Mouse (Mus musculus) frontal cortex, adult (tissue): ENCODE results near the gene Psors1c2.
A peak's percentile ranks its signal among the peaks of the same experiment; 100 is the strongest.

ENCODE experiments used
- ATAC-seq: cut with Nextera tagmentation; 2 replicates; pipeline ENCODE4 v1.9.2; 2017; ENCODE audit warnings: mild to moderate bottlenecking, moderate library complexity, mixed read lengths; ENCODE audit not compliant: low TSS enrichment

Gene Psors1c2

DNA sequence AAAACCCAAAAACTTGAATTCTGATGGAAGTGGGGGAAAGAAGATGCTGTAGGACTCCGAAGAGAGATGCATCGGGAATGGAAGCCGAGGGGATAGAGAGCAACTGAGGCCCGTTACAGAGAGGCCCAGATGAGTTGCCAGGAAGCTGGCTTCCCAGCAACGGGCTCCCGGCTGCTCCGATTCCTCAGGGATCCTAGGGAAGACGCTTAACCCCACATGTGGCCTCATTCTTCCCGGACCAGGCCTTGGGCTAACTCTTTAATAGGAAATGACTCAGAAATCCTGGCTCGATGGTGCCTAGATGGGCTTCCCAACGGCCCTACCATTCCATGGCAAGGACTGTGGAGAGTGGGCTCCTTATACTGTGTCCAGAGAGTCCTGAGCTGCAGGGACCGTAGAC lies 15.5 kb upstream of the Psors1c2 start:
- no peak for ATAC-seq

DNA sequence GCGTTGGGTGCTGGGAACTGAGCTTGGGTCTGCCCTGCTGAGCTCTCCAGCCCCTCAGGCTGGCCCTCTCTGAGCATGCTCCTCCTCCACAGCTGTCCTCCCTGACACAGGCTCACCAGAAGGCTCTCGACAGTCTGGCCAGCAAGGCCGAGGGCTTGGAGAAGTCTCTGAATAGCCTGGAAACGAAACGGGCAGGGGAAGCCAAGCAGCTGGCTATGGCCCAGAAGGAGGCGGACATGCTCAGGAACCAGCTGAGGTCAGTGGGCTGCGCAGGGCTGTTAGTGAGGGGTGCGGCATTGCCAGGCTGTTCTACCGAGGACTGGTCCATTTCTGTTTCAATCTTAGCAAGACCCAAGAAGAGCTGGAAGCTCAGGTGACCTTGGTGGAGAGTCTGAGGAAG lies 8.6 kb upstream of the Psors1c2 start:
- ATAC-seq = no peak

DNA sequence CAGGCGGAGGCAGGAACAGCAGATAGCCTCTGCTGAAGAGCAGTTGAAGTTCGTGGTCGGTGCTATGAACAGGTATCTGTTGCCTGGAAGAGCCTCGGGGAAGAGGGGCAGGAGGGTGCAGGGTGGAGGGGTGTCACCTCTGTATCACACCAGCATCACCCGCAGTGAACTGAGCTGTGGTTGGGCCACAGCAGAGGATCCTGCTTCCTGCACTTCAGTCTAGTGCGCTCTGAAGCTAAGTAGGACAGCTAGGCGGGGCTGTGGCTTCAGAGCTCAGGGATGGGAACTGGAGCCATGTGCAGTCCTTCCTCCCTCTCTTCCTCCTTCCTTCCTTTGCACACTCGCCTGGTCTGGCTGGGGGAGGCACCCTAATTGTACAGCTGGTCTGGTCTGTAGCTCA lies 6.4 kb upstream of the Psors1c2 start:
- peak; percentile 85 for ATAC-seq

DNA sequence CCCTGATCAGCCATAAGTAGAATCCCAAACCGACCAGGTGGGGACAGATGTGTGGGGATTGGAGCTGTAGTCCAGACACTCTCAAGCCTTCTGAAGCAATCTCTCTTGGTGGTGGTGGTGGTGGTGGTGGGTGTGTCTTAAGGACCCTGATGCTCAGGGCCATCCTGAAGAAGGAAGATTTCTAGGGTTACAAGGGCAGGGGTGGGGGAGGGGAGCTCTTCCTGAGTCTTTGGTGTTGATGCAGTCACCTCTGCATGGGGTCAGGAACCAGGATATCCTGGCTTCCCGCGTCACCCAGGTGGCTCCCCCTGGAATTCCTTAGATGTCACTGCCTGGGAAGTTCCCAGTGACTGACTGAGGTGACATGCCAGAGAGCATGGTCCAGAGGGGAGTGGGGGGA lies 641 bp upstream of the Psors1c2 start:
- ATAC-seq = no peak

DNA sequence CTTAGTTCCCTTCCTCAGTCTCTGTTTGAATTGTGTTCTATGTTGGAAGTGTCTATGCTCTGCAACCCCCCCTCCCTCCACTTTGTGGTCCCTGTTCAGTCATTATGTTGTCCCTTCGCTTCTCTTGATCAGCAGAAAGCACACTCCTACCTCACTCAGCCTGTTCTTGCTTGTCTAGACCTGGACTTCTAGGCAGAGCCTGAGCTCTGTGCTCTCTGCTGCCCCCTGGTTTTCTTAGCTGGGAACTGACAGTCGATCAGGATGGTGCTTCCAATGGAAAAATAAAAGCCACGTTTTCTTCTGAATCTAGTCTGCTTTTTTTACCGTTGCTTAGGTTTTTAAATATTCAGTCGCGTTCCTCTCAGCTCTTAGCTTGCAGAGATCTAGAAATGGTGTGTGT lies 1.3 kb downstream of the Psors1c2 start:
- peak; percentile 78 for ATAC-seq

DNA sequence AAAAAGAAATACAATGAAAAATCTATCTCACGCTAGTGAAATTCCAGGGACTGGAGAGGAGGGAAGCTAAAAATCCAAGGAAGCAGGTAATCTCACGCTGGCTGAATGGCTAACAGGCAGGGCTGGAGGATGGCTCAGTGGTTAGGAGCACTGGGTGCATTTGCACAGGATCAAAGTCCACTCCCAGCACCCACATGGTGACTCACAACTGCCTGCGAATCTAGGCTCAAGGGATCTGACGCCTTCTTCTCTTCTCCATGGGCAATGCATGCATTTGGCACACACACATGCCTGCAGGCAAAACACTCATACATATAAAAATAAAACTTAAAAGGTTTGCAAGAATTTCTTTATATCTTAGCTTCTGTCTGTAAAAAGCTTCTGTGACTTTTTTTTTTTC lies 4.4 kb downstream of the Psors1c2 start:
- ATAC-seq = peak; percentile 90

DNA sequence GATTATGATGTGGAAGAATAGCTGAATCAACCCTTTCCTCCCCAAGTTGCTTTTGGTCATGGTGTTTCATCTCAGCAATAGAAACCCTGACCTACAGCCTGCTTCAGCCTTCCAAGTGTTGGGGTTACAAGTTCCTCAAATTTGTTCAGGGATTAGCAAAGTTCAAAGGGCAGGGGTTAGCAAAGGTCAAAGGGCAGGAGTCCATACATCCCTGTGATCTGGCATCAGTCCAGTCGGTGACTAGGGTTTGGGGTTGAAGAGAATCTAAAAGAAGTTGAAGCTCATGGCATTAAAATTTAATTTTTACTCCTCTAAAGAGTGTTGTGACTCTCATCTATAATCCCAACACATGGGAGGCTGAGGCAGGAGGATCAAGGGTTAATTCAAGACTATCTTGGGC lies 5.5 kb downstream of the Psors1c2 start:
- no peak for ATAC-seq

DNA sequence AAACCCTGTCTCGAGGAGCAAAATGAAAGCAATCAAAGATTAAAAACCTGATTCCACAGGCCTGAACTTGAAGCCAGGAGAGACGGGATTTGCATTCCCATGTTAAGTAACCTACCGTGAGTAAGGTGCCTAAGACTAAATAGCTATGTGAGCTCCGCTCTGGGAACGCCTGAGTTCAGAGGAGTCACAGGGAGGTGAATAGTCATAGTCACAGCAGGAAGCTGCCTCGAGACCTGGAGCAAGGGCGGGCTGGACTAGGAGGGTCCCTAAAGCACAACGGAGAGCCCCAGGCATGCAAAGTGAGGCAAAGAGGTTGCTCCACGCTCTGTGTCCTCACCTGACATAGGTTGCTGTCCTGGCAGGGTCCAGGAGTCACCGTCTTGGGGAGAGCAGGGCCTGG lies 6.5 kb downstream of the Psors1c2 start:
- no peak for ATAC-seq

DNA sequence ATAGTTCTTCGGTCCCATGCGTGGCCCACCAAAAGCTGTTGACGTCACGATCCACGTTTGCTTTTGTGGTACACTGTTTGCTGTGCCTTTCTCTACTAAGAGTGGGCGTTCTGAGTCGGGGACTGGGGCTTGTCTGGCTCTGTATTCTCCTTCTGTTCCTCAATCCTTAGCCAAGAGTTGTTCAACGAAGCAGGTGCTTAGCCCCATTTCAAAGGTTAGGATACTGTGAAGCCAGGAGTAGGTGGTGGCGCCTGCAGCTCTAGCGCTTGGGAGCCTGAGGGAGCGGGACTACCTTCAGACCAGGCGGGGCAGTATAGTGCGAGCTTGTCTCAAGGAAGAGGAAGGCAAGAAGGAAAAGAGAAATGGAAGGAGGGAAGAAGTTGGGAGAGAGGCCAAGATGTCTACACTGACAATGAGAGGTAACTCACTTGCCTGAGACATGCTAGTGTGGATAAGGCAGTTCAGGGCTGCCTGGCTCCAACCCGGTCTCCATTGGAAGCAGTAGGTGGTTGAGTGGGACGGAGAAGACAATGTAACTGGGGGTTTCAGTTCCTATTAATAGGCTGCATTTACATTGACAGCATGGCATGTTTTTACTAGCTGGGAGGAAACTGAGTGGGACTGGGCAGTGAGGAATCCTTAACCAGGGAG lies 9.9 kb downstream of the Psors1c2 start:
- ATAC-seq = peak; percentile 58

DNA sequence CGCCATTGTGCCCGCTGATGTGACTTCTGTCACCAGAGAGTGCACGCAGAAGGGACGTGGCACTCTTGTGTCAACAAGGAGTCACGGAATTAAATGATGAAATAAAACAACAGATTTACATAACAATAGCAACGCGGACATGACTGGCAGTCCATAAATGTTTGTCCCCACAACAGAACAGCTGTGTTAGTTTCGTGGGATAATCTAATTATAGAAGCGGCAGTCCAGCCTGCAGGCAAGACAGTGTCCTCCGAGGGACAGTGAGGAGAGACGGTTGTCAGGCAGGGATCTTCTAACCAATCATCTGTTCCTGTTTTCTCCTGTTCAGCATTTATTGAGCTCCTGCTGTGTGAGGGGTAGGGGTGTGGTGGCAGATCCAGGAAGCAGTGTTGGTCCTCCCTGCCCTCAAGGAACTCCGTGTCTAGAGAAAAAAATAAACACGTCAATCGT lies 10.4 kb downstream of the Psors1c2 start:
- ATAC-seq = peak; percentile 29; the same call in 1 of the 2 replicates

DNA sequence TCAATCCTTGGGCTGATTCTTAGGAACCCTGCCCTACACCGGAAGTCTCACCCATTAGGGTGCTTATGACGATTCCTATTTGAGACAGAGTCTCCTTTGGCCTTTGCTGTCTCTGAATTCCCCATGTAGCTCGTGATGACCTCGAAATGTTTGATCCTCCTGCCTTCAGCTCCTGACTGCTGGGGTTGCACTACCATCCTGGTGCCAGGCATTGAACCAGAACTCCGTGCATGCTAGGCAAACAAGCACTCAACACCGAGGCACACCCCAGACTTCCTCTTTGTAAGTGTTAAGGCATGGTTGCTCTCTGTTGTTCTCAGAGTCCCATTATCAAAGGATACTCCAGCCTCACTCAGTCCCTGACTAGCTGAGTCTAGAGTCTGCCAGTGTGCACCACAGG lies 11.0 kb downstream of the Psors1c2 start:
- no peak for ATAC-seq

DNA sequence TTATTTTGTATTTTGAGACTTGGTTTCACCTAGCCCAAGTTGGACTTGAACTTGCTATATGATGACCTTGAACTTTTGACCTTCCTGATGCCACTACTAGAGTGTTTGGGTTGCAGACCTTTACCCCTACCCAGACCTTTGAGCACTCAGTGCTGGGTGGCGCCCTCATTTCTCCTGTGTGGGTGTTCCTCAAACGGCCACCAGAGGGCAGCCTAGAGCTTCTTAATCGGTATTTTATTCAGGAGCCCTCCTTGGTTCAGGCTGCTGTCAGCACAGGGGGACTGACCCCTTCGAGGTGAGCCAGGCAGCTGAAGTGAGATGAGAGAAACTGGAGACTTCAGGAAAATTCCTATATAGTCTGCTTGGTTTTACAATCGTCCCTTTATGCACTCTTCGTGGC lies 11.7 kb downstream of the Psors1c2 start:
- no peak for ATAC-seq

DNA sequence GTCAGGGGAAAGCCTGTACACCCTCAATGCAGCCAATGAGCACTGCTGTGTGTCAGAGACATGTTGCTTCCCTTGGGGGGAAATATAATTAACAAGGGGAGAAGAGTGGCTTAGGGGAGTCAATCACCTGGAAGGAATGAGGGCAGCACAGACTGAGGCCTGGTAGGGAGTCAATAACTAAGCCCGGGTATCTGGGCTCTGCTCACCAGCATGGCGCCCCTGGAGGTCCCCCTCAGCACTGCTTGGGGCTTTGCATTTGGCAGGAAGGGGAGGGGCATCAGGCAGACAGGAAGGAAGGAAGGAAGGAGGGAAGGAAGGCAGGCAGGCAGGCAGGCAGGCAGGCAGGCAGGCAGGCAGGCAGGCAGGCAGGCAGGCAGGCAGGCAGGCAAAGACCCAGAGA lies 14.5 kb downstream of the Psors1c2 start:
- ATAC-seq = no peak

DNA sequence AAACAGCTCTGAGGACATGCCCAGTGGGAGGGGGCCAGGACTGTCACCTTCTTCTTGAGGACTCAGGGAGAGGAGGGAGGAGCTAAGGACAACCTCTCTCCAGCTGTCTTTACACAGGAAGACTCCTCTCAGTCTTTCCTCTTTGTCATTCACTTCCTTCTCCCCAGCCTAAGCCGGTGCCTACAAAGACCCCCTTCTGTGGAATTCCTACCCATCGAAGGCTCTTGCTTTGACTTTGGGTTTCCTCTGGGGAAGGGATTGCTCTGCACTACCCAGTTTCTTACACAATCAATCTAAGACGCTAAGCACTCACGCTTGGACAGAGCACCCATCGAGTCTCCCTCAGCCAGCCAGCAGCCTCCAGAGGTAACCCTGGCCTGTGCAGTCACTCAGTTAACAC lies 15.6 kb downstream of the Psors1c2 start:
- no peak for ATAC-seq

DNA sequence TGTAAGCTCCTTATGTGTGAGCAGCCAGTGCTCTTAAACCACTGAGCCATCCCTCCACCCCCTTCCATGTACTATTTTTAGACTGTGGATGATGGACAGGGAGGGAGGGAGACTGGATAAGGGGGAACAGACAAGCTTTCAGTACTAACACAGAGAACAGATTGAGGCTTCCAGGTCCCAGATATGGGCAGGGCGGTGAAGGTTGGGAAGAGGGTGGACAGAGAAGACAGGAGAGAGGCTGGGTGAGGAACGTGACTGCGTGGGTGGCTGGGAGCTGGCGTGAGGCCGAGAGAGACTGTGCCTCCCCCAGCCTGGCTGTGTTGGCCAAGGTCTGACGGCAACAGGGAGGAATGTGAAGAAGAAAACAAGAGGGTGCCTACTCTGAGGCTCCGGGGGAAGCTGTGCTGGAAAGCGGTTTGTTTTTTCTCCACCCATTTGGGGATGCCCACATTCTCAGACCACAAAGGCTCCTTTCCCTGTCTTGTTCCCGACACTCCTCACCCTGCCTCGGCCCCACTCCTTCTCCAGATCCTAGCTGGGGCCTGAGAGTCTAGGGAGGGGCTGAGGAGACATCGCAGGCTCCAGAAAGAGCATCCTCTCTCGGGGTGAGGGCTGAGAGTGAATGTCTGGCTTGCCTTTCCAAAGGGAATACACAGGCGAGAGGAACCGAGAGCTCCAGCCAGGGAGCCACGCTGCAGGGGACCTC lies 16.6 kb downstream of the Psors1c2 start:
- peak; percentile 72 for ATAC-seq

DNA sequence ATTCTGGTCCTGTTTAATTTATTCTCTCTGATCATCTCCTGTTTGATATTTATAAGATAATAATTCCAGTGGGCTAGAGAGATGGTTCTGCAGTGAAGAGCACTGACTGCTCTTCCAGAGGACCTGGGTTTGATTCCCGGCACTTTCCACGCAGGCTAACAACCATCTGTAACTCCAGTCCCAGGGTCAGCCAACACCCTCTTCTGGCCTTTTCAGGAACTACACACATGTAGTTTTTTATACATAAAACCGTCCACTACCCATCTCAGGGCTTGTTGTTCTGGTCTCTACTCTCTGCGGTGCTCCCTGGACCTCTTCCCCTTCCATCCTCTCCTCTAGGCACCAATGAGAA lies 17.1 kb downstream of the Psors1c2 start:
- ATAC-seq = no peak

DNA sequence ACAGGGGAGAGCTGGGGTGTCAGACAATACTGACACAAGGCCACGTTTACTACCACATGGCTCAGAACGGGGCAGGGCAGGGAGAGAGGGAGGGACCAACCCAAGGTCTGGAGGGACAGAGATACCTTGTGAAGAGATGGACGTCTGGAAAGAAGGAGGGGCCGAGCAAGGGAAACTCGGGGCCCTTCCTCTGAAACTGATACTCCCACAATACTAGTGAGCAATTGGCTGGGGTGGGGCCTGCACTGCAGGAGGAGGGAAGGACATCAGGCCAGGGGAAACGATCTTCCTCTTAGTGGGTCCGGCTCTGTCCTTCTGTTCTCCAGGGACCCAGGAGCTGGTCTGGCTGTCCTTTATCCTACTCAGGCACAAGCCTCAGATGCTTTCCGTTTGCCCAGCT lies 17.9 kb downstream of the Psors1c2 start:
- no peak for ATAC-seq

DNA sequence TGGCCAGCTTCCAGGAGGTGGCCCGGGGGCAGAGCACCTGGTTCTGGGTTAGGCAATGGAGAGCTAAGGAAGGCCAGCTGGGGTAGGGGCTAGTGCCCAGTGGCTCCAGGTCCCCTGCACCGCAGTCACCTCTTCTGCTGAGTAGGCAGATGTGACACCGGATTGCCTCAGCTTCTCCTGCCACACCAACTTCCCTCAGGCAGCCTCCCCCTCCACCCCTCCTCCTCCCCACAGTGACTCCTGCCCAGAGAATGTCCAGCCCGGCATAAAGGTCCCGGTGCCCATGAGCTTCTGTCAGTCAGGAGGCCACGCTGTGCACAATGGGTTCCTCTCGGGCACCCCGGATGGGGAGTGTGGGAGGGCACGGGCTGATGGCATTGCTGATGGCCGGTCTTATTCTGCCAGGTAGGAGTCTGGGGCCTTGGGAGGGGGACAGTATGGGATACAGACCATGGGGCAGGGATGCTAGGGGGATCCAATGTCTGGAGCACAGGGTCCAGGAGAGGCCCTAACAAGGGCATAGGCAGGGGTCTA lies 18.9 kb downstream of the Psors1c2 start, which contains the start of gene Cdsn:
Gene Cdsn, plus strand, starts transcription at position 248 of the 534 bp plus-strand sequence.
- ATAC-seq = no peak

DNA sequence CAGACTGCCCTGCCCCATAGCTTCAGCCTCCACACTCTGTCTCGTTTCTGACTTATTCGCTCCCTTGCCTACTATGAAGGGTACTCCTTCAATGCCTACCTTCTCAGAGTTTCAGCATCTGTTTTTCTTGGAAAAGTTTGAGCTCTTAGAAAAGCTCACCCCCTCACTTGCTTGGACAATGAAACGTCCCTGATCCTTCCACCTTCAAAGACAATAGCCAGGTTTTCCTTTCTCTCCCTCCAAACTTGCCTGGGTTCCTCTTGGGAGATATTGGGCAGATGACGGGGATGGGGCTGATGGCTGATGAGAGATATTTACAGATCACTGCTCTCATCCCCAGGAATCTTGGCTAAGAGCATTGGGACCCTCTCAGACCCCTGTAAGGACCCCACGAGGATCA lies 21.3 kb downstream of the Psors1c2 start:
- no peak for ATAC-seq

DNA sequence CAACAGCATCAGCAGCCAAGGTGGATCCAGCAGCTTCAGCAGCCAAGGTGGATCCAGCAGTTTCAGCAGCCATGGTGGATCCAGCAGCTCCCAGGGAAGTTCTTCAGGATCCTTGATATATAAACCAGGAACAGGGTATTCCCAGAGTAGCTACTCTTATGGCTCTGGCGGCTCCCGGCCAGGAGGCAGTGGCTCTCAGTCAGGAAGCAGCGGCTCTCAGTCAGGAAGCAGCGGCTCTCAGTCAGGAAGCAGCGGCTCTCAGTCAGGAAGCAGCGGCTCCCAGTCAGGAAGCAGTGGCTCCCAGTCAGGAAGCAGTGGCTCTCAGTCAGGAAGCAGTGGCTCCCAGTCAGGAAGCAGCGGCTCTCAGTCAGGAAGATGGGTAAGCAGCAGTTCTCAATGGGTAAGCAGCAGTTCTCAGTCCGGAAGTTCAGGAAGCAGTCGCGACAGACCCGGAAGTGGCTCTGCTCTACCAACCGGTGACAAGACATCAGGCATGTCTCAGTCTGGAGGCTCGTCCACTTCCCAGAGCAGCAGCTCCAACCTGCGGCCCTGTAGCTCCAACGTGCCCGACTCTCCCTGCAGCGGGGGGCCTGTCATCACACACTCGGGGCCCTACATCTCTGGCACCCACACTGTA lies 21.9 kb downstream of the Psors1c2 start:
- no peak for ATAC-seq

DNA sequence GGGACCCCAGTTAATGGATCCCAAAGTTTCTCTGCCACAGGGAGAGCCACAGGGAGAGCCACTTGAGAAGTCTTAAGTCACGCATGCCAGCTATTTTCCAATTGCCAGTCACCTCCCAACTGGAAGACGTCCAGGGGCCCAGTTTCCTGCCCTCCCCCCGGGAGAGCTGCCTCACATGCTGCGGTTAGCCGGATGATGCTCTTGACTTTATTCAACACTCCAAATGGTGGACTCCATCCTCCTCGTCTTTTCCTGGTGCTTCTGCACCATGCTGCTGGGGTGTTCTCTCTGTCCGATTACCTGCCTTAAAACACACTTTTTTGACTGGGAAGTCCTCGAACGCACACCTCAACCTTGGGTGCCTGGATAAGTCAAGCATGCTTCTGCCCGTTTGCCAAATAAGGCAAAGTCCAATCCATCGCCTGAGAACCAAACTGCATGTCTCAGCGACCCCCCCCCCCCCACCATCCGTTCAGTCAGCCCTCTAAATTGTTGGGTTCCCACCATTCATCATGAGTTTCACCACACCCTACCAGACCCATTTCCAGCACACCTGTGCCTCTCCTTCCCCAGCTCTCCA lies 23.3 kb downstream of the Psors1c2 start:
- ATAC-seq = no peak

DNA sequence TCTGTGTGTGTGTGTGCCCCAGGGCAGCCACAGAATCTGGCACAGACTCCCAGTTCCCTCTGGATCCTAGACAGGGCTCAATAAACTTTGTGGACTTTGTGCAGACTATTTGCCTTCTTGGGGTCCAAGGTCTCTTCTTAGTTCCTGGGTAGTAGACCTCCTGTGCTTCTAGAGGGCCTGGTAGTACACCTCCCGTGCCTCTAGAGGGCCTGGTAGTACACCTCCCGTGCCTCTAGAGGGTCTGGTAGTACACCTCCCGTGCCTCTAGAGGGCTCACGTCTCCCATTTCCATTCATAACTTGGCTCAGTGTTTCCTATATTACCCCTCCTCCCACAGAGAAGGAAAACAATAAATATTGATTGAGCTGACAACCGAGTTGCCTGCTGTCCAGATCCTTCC lies 23.8 kb downstream of the Psors1c2 start:
- 0 out of 2 replicates have a peak, but pooled peaks have one; percentile 55 for ATAC-seq

DNA sequence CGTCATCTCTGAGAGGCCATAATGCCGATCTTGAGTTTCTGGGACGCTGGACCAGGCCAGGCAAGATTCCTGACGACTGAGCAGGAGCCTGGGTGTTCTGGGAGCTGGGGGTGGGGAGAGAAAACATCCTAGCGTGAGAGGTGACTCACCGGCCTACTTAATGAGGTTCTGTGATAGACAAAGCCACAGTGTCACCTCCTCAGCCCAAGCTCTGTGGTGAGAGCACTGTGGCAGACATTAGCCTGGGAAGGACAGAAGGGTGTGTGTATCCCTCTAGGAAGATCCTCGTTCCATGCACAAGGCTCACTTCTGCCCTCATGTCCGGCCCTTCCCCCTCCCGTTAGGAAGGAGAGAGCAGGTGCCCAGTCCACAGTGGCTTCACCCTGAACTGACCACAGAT lies 24.4 kb downstream of the Psors1c2 start:
- no peak for ATAC-seq
